Mouse (Mus musculus) lung, postnatal 25 days (tissue): ENCODE results near the gene Tecpr2.

Experiments
- DNase-seq: peaks from one replicate; pipeline ENCODE4 v3.0.0; 2022; ENCODE audit warnings: low spot score

The Tecpr2 gene

DNA sequence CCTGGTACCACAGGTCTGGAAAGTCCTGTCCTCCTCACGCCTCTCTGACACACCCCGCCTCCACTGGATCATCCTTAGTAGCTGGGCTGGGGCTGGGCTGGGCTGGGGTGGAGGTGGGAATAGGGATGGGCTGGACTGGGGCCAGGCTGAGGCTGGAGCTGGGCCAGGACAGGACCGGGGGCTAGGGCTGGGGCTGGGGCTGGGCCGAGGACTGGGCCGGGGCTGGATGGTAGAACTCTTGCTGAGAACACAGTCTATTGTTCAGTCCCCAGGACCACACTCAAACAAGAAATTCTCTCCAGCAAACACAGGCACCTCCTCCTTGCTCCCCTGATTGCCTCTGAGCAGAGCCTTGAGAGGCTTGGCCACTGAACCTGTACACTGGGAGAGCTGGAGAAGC is 117.3 kb downstream of the Tecpr2 start:
- no peak for DNase-seq

- DNase-seq, result peak; percentile 39
These were observed 118.4 kb downstream of the Tecpr2 start for GRCm38 (mm10) chr12:111007134-111008103.

GRCm38 (mm10) chr12:111008500-111009490 is 119.7 kb downstream of the Tecpr2 start:
- DNase-seq, result no peak

DNA sequence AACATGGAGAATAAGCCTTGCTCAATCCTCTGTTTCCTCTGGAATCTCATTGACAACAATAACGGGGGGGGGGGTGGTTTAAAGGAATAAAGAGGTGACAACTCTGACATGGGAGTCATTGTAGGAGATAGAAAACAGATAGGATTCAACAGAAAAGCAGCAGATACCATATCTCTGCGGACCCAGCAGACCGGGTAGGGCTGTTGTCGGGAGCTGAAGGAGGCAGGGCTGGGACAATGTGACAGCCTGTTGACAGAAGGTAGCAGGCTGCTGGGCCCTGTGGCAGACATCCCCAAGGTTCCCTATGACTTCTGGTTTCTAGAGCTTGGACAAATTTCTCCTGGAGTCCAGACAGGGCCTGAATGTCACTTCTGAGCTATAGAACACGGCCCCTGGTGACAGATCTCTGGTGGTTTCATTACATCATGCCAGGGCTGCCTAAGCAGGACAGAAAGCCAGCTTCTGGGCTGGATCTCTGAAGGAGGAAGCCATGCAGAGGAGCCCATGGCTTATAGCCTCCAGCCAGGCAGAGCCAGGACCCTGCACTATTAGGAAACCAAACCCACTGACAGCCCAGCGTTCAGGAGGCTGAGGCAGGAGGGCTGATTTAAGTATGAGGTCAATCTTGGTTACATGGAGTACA is 120.7 kb downstream of the Tecpr2 start:
- no peak for DNase-seq

DNA sequence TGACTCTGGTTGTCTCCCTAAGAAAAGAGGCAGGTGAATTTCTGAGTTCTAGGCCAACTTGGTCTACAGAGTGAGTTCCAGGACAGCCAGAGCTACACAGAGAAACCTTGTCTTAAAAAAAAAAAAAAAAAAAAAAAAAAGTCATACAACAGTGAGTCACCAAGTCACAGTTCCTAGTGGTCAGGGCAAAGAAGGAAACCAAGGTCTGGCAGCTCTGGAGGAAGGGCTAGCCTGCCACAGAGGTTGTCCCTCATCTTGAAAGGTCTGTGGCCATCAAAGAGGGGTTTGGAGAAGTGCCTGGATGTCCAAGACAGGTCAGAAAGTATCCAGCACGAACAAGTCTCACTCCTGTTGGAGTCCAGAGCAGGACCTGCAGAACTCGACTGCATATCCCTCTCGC is 127.7 kb downstream of the Tecpr2 start:
- no peak for DNase-seq

GRCm38 (mm10) chr12:111018068-111018467 is 129.0 kb downstream of the Tecpr2 start:
- no peak for DNase-seq

DNA sequence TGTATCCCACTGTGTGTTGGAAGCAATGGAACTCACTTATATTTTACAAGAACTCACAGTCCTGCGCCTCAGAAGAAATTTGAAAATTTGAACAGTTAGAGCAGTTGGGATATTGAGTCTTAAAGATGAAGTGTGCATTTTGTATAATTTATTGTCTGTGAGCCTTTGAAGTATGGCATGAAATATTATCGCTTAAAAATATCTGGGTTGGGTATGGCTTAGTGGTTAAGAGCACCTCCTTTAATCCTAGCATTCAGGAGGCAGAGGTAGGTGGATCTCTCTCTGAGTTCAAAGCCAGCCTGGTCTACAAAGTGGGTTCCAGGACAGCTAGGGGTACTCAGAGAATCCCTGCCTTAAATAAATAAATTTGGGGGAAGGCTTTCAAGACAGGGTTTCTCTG is 130.0 kb downstream of the Tecpr2 start:
- DNase-seq, result no peak

DNA sequence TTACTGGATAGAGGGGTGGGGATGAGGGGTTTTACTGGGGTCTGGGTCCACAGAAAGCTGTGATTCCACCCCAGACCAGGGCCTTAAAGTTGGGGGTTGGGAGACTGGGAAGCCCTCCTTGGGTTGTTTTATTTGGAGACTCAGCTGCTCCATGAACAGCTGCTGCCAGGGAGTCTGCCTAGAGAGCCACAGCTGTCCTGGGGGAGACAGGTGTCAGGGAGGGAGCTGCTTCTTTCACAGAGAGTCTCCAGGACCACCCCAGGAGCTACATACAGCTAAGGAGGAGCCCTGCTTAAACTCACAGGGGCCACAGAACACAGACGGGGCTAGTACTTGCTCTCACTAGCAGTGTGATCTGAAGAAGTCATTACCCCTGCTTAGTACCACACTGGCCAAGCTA is 132.1 kb downstream of the Tecpr2 start:
- no peak for DNase-seq

DNA sequence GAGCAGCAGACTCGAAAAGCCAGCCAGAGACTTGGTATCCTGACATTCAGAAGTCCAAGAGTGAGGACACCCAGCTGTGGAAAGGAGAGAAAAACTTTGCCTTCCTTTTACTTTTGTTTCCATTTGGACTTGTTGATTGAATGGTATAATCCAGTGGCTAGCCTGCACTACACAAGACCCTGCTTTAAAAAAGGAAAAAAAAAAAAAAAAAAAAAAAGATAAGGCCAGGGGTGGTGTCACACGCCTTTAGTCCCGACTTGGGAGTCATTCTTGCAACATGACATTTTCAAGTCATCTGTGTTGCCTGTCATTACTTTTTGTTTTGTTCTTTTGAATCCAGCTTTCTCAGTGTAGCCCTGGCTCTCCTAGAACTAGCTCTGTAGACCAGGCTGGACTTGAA is 132.5 kb downstream of the Tecpr2 start:
- DNase-seq, result no peak
